Mouse (Mus musculus) NIH3T3 (cell line): ENCODE results near the gene Gm21440.
"Not testable (repeated sequence)": the region's sequence is repeated elsewhere in the genome, so short reads cannot be mapped to it uniquely, and the experiment has no call there.

Source experiments
- DNase-seq: peaks from one replicate; pipeline ENCODE4 v3.0.0-alpha.2; 2012; ENCODE audit warnings: low read depth

Gene Gm21440

DNA sequence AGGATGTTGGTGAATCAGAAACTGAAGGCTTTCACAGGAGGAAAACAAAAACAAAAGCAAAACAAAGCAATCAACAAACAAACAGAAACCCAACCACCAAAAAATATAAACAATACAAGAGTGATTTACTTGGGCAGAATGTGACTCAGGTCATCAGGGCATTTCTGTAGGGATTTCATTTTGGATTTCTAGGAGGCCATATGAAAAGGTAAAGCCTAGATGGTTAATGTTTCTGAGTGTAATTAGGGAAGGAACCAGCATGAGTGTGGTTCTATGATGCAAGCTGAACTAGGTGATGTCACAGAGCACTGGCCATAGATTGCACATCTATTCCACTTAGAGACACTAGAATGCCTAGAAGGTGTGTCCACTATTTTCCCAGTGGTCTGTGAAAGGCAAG lies at the start of gene Gm21440, which contains the start of gene Gm21454:
TSS of gene Gm21440 (plus strand) at position 301 of the 400 bp plus-strand sequence.
TSS of gene Gm21454 (plus strand) at position 352 of the 400 bp plus-strand sequence.
- not testable (repeated sequence) for DNase-seq

GRCm38 (mm10) chrY:13223828-13224227 lies 28.4 kb upstream of the Gm21440 start, which contains the start of gene Gm21828:
Gene Gm21828, minus strand, starts transcription at chrY:13223928.
- DNase-seq = not testable (repeated sequence)
